Mouse (Mus musculus): ENCODE measurements around the gene Atp1a1.

DNA sequence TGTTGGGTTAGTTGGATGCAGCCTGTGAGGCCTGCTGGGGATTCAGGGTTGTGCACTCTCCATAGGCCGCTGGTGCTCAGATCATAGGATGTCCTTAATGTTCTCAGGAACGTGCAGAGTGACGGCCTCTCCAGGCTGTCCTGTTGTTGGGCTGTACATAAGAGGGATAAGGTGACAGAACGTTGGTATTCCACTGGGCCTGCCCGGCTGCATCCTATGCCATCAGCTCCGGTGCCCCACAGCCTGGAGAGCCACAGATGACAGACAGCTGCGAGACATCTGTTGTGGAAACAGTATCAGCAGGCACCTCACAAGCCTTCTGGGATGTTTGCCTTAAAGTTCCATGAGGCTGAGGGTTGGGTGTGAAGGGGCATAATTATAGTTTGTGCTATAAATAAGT lies 68.2 kb downstream of the Atp1a1 start:
- TF ChIP-seq CTCF (IDR thresholded peaks at IDR 0.05; ENCODE audit: low read depth), result no peak
- no peak for TF ChIP-seq EP300 (IDR thresholded peaks at IDR 0.05; ENCODE audit: low read depth)

Data from liver, embryonic 14.5 days (tissue).